Mouse (Mus musculus): ENCODE results near the gene 4930512M02Rik.

The 4930512M02Rik gene

GRCm38 (mm10) chr11:11565146-11565820 is 62.4 kb downstream of the 4930512M02Rik start:
- in situ Hi-C loops (cut with MboI, MseI) = loop anchor here (5.0 kb wide), 3 partner anchors 63 to 117 kb away; no protein-coding TSS in a partner anchor

GRCm38 (mm10) chr11:11564266-11565044 is 63.2 kb downstream of the 4930512M02Rik start:
- in situ Hi-C loops (cut with MboI, MseI) = loop anchor here (5.0 kb wide), 4 partner anchors 62 to 173 kb away; no protein-coding TSS in a partner anchor

DNA sequence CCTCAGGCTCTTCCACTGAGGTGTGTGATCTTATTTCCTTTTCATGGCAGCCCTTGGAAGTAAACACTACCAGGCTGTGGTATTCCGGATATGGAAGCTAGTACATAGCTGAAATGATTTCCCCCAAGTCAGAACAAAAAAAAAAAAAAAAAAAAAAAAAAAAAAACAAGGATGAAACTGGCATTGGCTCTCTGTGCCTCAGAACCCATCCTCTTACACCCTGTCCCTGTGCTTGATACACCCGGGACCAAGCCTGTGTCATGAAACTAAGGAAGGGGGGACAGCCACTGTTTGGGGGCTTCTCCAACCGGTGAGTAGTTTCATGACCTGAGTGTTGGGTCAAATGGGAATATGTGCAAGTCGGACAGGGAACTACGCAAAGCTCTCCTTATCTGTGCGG is 66.5 kb downstream of the 4930512M02Rik start:
- in situ Hi-C loops (cut with MboI, MseI) = loop anchor here in 1 of 2 experiments (5.0 kb wide), 1 partner anchor 176 kb away; no protein-coding TSS in a partner anchor

DNA sequence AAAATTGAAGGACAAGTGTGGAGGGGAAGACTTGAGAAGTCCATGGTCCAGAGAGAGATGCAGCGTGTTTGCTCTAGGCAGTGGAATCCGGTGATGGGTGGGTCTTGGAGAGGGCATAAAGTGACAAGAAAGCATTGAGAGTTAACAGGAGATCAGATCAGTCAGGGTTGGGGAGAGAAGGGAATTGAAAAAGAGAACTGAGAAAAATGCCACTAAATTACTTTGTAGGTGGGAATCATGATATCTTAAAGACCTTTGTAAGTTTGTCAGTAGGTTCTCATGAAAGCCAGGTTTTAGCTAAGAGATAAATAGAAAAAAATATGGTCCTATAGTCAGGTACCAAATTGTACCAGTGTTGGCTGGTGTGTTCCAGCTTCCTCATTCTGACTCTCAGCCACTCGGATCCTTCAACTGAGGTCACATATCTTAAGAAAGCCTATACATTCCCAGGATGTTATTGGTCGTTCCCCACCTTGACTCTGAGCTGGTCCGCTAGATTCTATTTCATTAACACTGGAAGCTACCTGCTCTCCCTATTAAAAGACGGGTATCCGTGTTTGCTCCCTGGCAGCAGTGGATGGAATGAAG is 68.4 kb downstream of the 4930512M02Rik start:
- in situ Hi-C loops (cut with MboI, MseI) = loop anchor here in 1 of 2 experiments (5.0 kb wide), 1 partner anchor 57 kb away; no protein-coding TSS in a partner anchor

- in situ Hi-C loops (cut with MboI, MseI) = loop anchor here in 1 of 2 experiments (5.0 kb wide), 1 partner anchor 56 kb away; no protein-coding TSS in a partner anchor
Measured at GRCm38 (mm10) chr11:11558662-11559061, 69.0 kb downstream of the 4930512M02Rik start.

- in situ Hi-C loops (cut with MboI, MseI) = loop anchor here in 1 of 2 experiments (5.0 kb wide), 1 partner anchor 55 kb away; no protein-coding TSS in a partner anchor
Measured at GRCm38 (mm10) chr11:11557173-11557967, 70.3 kb downstream of the 4930512M02Rik start.

DNA sequence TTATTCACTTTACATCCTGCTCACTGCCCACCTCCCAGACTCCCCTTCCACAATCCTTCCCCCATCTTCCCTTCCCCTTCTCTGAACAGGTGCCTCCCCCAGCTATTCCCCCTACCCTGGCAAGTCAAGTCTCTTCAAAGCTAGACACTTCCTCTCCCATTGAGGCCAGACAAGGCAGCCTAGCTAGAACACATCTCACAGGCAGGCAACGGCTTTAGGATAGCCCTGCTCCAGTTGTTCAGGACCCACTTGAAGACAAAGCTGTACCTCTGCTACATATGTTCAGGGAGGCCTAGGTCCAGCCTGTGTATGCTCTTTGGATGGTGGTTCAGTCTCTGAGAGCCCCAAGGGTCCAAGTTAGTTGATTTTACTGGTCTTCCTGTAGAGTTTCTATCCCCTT is 71.4 kb downstream of the 4930512M02Rik start:
- in situ Hi-C loops (cut with MboI, MseI) = loop anchor here in 1 of 2 experiments (5.0 kb wide), 1 partner anchor 54 kb away; no protein-coding TSS in a partner anchor

GRCm38 (mm10) chr11:11555563-11555962 is 72.1 kb downstream of the 4930512M02Rik start:
- in situ Hi-C loops (cut with MboI, MseI) = loop anchor here in 1 of 2 experiments (5.0 kb wide), 1 partner anchor 53 kb away; no protein-coding TSS in a partner anchor

GRCm38 (mm10) chr11:11547597-11548240 is 79.9 kb downstream of the 4930512M02Rik start:
- in situ Hi-C loops (cut with MboI, MseI) = no loop called here

DNA sequence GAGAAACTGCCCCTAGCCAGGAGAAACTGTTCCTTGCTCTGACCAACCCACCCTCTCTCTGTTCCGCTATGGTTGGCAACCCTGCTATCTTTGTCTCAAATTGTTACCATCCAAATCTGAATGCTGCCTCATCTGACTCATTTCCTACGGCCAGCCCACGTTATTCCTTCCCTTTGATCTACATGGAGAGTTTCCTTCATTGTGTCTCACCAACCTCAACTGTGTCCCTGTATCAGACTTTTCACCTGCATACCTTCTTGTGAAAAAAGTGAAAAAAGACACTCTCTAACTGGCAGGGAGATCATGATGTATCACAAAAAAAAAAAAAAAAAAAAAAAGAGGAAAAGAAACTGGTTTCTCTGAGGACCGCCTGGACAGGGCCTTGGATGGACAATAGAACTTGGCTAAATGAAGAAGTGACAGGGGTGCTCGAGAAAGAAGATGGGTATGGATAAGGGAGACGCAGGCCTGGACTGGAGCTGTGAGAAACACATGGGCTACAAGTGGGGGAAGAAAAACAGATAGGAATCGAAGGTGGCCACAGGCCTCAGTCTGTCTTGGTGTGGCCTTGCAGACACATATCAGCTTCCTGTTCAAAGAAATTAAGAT is 80.6 kb downstream of the 4930512M02Rik start:
- in situ Hi-C loops (cut with MboI, MseI) = no loop called here

DNA sequence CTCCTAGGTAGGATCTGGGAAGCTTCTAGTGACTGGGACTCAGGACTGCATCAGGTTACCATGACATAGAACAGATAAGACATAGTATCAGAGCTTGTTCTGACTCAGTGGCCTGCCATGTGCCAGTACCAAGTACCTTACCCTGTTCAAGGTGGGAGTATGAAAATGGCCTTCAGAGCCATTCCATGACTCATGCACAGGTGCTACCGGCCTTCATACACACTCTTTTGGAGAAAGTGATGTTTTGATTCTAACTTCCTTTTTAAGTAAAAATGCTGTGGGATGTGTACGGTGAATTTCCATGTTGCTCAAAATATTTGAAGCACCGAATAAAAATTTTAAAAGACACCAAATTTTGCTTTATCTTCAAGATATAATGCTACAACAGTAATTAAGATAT is 81.7 kb downstream of the 4930512M02Rik start:
- in situ Hi-C loops (cut with MboI, MseI) = no loop called here

Measured in T-helper 17 cell (primary cell).